Mouse (Mus musculus) ES-E14 (cell line): ENCODE measurements at regions not wholly inside any gene's neighbourhood (a gene's known extent, or its start where the extent isn't known, plus 50 kb on each side); places are given as distances from the start of the nearest gene placed in this dataset.

ENCODE experiments used
- DNase-seq: peaks from one replicate; pipeline ENCODE4 v3.0.0-alpha.2; 2013; ENCODE audit warnings: low read depth, low spot score
- H3K27ac ChIP-seq: 2 replicates; pipeline ENCODE4 v1.5.1; 2012; ENCODE audit warnings: low read depth, mild to moderate bottlenecking, low read length, moderate library complexity, mixed read lengths; ENCODE audit not compliant: poor library complexity, insufficient read depth, severe bottlenecking
- H3K36me3 ChIP-seq: 2 replicates; pipeline ENCODE4 v1.6.1; 2012; ENCODE audit warnings: mild to moderate bottlenecking, low read length, moderate library complexity, mixed read lengths; ENCODE audit not compliant: control insufficient read depth, poor library complexity, insufficient read depth, severe bottlenecking
- H3K4me1 ChIP-seq, 2 experiments: fragments of 150-350 bp in 1 of 2; sonication (generic) in 1 of 2; 2 replicates each; pipeline ENCODE4 v1.6.1; 2012; ENCODE audit warnings: low read length in 2 of 2, mild to moderate bottlenecking in 1 of 2, mixed read lengths in 1 of 2; ENCODE audit not compliant: control insufficient read depth in 2 of 2, insufficient read depth in 2 of 2, poor library complexity in 1 of 2
- H3K4me3 ChIP-seq, 2 experiments: fragments of 150-350 bp in 1 of 2; sonication (generic) in 1 of 2; 2 replicates each; pipeline ENCODE4 v1.5.1; 2012; ENCODE audit warnings: low read length in 2 of 2, low read depth in 1 of 2, mild to moderate bottlenecking in 1 of 2, mixed read lengths in 1 of 2; ENCODE audit not compliant: insufficient read depth in 1 of 2, poor library complexity in 1 of 2, severe bottlenecking in 1 of 2
- H3K9ac ChIP-seq: 2 replicates; pipeline ENCODE4 v1.6.1; 2012; ENCODE audit warnings: low read depth, mild to moderate bottlenecking, low read length, mixed read lengths; ENCODE audit not compliant: poor library complexity, insufficient read depth, severe bottlenecking
- H3K9me3 ChIP-seq: fragments of 150-350 bp; sonication (generic); 2 replicates; pipeline ENCODE4 v1.6.1; 2012; ENCODE audit warnings: low read depth, mild to moderate bottlenecking, low read length; ENCODE audit not compliant: control insufficient read depth, insufficient read depth
- CHD2 ChIP-seq: IDR thresholded peaks from 2 replicates; pipeline ENCODE4 v1.6.1; 2014; ENCODE audit warnings: mild to moderate bottlenecking, low read depth, low read length, inconsistent platforms
- HCFC1 ChIP-seq: IDR thresholded peaks from 2 replicates; pipeline ENCODE4 v1.6.1; 2012; ENCODE audit warnings: low read length, inconsistent platforms, borderline replicate concordance; ENCODE audit not compliant: insufficient read depth
- MAFK ChIP-seq: IDR thresholded peaks from 2 replicates; pipeline ENCODE4 v1.6.1; 2014; ENCODE audit warnings: mild to moderate bottlenecking, low read depth, low read length, inconsistent platforms; ENCODE audit not compliant: insufficient read depth
- ZC3H11A ChIP-seq: IDR thresholded peaks from 2 replicates; pipeline ENCODE4 v1.6.1; 2012; ENCODE audit warnings: low read depth, mild to moderate bottlenecking, inconsistent platforms, low read length, borderline replicate concordance
- ZNF384 ChIP-seq: IDR thresholded peaks from 2 replicates; pipeline ENCODE4 v1.6.1; 2012; ENCODE audit warnings: low read depth, low read length, inconsistent platforms
- in situ Hi-C, 2 experiments: fragments of 600-800 bp; cut with MboI; formaldehyde crosslinking; loops; one replicate each; pipeline ENCODE4 v1.15.1; 2025; ENCODE audit warnings: low sequenced_read_pairs in 2 of 2, inconsistent platforms in 1 of 2; ENCODE audit not compliant: unreplicated experiment in 2 of 2

DNA sequence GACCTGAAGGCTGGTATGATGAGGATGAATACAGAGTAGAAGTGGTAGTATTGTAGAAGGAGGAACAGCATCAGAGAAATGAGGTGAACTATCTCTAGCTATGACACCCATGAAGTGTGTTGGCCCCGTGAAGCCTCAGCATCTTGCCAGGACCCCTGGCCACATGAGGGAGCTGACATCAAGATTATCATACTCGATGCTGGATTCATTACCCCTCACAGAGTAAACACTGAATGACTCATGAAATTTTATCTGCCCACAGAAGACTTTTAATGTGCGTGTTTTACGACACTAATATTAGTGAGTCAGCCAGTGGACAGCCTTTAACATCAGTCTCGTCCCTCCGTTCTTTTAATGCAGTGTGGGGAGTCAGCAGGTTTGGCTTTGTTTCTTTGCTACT lies 333.5 kb upstream of the Nmur2 start:
- Histone ChIP-seq H3K36me3 (no peaks in the 10 kb centered on the region), H3K4me3 (no peak overlapping the region), H3K4me1 (no peaks in the 10 kb centered on the region), H3K9me3 (no peaks in the 10 kb centered on the region), H3K9ac (no peak overlapping the region), H3K27ac (no peak overlapping the region)
- in situ Hi-C loops = no loop called here
- DNase-seq = no peak
- TF ChIP-seq MAFK = no peak
- TF ChIP-seq ZNF384 = no peak
- no peak for TF ChIP-seq ZC3H11A
- TF ChIP-seq CHD2 = no peak
- no peak for TF ChIP-seq HCFC1

DNA sequence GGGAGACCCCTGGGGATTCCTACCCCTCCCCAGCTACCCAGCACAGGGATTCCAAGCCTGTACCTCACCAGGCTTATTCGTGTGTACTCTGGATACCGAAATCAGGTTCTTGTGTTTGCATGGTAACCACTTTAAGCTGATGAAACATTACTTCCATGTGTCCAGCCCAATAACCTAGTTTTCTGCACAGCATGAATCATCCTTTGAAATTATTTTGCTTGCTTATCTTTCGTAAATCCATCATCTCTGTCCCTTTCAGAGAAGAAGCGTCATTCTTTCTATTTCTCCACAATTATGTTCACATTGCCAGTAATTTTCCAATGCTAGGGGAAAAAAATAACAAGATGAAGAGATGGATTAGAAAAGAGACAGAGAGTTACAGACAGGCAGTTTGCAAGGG lies 332.8 kb upstream of the Nmur2 start:
- TF ChIP-seq HCFC1 (no peak), ZNF384 (no peak), ZC3H11A (no peak), CHD2 (no peak), MAFK (no peak)
- in situ Hi-C loops = no loop called here
- Histone ChIP-seq H3K36me3 (no peaks in the 10 kb centered on the region), H3K9ac (no peak overlapping the region), H3K9me3 (no peaks in the 10 kb centered on the region), H3K4me3 (no peak overlapping the region), H3K27ac (no peak overlapping the region), H3K4me1 (no peaks in the 10 kb centered on the region)
- no peak for DNase-seq

DNA sequence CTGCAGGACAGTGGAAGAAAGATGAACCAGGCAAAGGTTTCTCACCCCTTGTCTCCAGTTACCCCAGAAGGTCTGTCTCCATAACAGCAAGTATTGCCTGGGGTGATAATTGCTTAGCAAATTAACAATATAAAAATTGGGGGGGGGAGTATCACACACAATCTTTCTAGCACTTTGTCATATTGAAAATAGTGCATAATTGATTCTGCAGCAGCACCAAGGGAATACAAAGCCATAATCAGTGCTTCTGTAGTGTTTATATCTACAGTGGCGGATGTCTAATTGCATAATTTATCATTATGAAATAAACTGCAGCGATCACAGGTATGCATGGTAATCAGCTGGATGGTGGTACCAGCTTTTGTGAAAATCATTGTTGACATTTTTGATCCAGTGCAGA lies 316.9 kb upstream of the Nmur2 start:
- H3K9me3 ChIP-seq = no peaks in the 10 kb centered on the region
- no peak overlapping the region for H3K27ac ChIP-seq
- H3K4me1 ChIP-seq = no peaks in the 10 kb centered on the region
- no peak for DNase-seq
- no peaks in the 10 kb centered on the region for H3K36me3 ChIP-seq
- H3K9ac ChIP-seq = no peak overlapping the region
- in situ Hi-C loops = no loop called here
- TF ChIP-seq ZC3H11A = no peak
- TF ChIP-seq ZNF384 = no peak
- TF ChIP-seq HCFC1 = no peak
- TF ChIP-seq MAFK = no peak
- no peak for TF ChIP-seq CHD2
- no peak overlapping the region for H3K4me3 ChIP-seq

DNA sequence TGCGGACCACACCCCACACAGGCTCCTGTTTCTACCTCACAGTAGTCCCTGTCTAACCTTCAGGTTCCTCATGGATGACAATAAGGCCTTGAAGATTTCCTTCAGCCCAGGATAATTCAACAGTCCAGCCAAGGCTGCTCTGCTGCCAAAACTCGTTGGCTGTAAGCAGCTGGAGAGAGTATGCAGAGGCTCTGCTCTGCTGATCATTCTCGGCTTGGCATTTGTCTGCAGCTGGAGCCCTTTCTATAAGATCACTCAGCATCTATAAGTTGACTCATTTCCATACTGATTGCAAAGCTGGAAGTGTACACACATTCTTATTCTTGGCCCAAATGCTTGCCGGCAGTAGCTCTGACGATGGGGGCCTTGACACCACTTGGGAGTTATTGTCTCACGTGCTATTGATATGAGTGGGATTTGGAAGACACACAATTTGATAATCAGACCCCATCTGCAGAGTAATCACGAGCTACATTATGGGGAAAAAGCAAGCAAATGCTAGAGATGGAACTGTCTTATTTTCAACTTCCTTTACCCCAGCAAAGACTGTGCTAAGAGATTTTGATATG lies 311.1 kb upstream of the Nmur2 start:
- in situ Hi-C loops = no loop called here
- Histone ChIP-seq H3K4me1 (no peaks in the 10 kb centered on the region), H3K9ac (no peak overlapping the region), H3K27ac (no peak overlapping the region), H3K4me3 (no peak overlapping the region), H3K9me3 (no peaks in the 10 kb centered on the region), H3K36me3 (no peaks in the 10 kb centered on the region)
- DNase-seq = no peak
- TF ChIP-seq ZC3H11A = no peak
- no peak for TF ChIP-seq HCFC1
- TF ChIP-seq MAFK = no peak
- TF ChIP-seq CHD2 = no peak
- no peak for TF ChIP-seq ZNF384

GRCm38 (mm10) chr11:56351231-56351630 lies 310.4 kb upstream of the Nmur2 start:
- no peak overlapping the region for H3K27ac ChIP-seq
- H3K4me3 ChIP-seq = no peak overlapping the region
- in situ Hi-C loops = no loop called here
- H3K4me1 ChIP-seq = no peaks in the 10 kb centered on the region
- no peak overlapping the region for H3K9ac ChIP-seq
- TF ChIP-seq HCFC1 = no peak
- no peak for TF ChIP-seq MAFK
- no peak for TF ChIP-seq CHD2
- H3K36me3 ChIP-seq = no peaks in the 10 kb centered on the region
- no peak for DNase-seq
- H3K9me3 ChIP-seq = no peaks in the 10 kb centered on the region
